Mouse (Mus musculus) heart, embryonic 11.5 days (tissue): ENCODE data around the gene Gm10354. TPM values are rescaled to one million over a fixed set of nuclear protein-coding genes. Genes with fewer than 3 reads are reported as not detected.
"Not testable (repeated sequence)": the region's sequence is repeated elsewhere in the genome, so short reads cannot be mapped to it uniquely, and the experiment has no call there.

Experiments
- ATAC-seq: fragments of 200-750 bp; cut with Nextera tagmentation; replicated peaks from 2 replicates; pipeline ENCODE4 v1.8.0; 2017; ENCODE audit warnings: moderate library complexity; ENCODE audit not compliant: insufficient number of reproducible peaks, low FRiP score, low TSS enrichment
- H3K27ac ChIP-seq: fragments of 300-500 bp; sonication (generic); 2 replicates; pipeline ENCODE4 v1.5.1; 2014; ENCODE audit warnings: mild to moderate bottlenecking, low read depth, low read length
- H3K27me3 ChIP-seq: fragments of 300-500 bp; sonication (generic); 2 replicates; pipeline ENCODE4 v1.6.1; 2014; ENCODE audit warnings: mild to moderate bottlenecking, low read length, mixed read lengths; ENCODE audit not compliant: control insufficient read depth, insufficient read depth
- H3K36me3 ChIP-seq: fragments of 300-500 bp; sonication (generic); 2 replicates; pipeline ENCODE4 v1.6.1; 2014; ENCODE audit warnings: mild to moderate bottlenecking, low read length, moderate library complexity, mixed read lengths; ENCODE audit not compliant: control insufficient read depth, insufficient read depth
- H3K4me1 ChIP-seq: fragments of 300-500 bp; sonication (generic); 2 replicates; pipeline ENCODE4 v1.6.1; 2014; ENCODE audit warnings: low read length; ENCODE audit not compliant: control insufficient read depth, insufficient read depth
- H3K4me2 ChIP-seq: fragments of 300-500 bp; sonication (generic); 2 replicates; pipeline ENCODE4 v1.6.1; 2014; ENCODE audit warnings: mild to moderate bottlenecking, moderate library complexity
- H3K4me3 ChIP-seq: fragments of 300-500 bp; sonication (generic); 2 replicates; pipeline ENCODE4 v1.5.1; 2014; ENCODE audit warnings: low read depth, low read length
- H3K9ac ChIP-seq: fragments of 300-500 bp; sonication (generic); 2 replicates; pipeline ENCODE4 v1.6.1; 2014; ENCODE audit warnings: mild to moderate bottlenecking, low read depth, low read length, moderate library complexity
- H3K9me3 ChIP-seq: fragments of 300-500 bp; sonication (generic); replicated peaks from 2 replicates; pipeline ENCODE4 v1.6.1; 2016; ENCODE audit warnings: low read length; ENCODE audit not compliant: control insufficient read depth
- WGBS: fragments of 180-500 bp; shearing (Covaris S2); extraction: QIAGEN DNeasy Blood & Tissue Kit; methylation state at CpG from one replicate; pipeline ENCODE4 v1.1.7; 2014; ENCODE audit not compliant: insufficient replicate concordance; 5-methylcytosine and 5-hydroxymethylcytosine counted together
- polyA plus RNA-seq: library from polyadenylated mRNA; unstranded; fragments of >200 nt; fragmentation: Nextera tagmentation; extraction: Ambion mirVana; gene quantifications from 2 replicates; pipeline ENCODE4 v1.2.1, GENCODE M21; 2014

Gene Gm10354
- polyA plus RNA-seq, 1 experiment from 2014 or later = not detected

DNA sequence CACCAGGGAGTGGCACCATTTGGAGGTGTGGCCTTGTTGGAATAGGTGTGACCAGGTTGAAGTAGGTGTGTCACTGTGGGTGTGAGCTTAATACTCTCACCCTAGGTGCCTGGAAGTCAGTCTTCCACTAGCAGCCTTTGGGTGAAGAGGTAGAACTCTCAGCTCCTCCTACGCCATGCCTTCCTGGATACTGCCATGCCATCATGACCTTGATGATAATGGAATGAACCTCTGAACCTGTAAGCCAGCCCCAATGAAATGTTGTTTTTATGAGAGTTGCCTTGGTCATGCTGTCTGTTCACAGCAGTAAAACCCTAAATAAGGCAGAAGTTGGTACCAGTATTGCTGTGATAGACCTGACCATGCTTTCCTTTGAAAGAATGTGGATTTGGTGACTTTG, 37.7 kb downstream of the Gm10354 start:
- 78% methylated on average over 1 of the region's 1 CpGs for WGBS
- not testable (repeated sequence) for H3K36me3 ChIP-seq, H3K4me2 ChIP-seq, H3K4me1 ChIP-seq, ATAC-seq, H3K27me3 ChIP-seq, H3K4me3 ChIP-seq, H3K27ac ChIP-seq, H3K9ac ChIP-seq, H3K9me3 ChIP-seq

DNA sequence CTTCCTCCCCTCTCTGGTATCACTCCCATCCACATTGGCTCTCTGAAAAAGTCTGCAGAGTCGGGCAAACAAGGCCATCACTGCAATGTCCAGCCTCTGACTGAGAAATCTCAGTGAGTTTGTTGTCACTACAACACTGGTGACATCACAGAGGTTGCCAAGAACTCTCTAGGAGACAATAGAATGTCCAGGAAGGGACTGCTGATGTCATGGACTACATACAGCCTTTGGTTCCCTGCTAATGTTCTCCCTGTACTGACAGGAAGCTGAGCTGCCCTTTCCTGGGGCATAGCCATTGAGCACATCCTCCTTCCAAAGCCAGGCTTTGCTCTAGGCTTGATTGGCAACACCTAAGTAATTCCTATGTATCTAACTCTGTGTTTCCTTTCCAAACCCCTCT, 40.4 kb downstream of the Gm10354 start, which contains the start of gene Speer4e:
Gene Speer4e (minus strand): TSS at position 101 of the 400 bp plus-strand sequence.
- H3K36me3 ChIP-seq, H3K27me3 ChIP-seq, H3K4me3 ChIP-seq, H3K9me3 ChIP-seq, ATAC-seq, H3K27ac ChIP-seq, H3K4me1 ChIP-seq, H3K4me2 ChIP-seq, H3K9ac ChIP-seq: not testable (repeated sequence)
- 72% methylated on average over 1 of the region's 1 CpGs for WGBS

DNA sequence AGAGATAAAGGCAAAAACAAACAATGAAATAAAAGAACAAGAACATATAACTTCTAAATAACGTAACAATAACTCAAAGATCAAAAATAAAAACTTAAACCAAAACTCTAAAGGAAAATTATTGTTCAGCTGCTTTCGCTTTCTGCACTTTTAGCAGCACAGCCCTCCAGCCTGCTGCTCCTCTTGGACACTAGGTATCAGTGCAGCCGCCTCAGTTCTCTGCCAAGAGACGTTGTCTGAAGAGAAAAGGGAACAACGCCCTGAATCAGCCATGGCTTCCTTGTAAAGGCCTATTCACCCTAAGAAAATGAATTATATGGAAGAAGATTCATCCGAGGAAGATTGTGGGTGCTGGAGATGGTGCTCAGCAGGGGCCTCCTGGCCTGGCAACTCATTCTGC, 45.0 kb downstream of the Gm10354 start:
- WGBS = 70% methylated on average over 5 of the region's 6 CpGs
- H3K9ac ChIP-seq, H3K9me3 ChIP-seq, H3K4me1 ChIP-seq, H3K4me3 ChIP-seq, H3K27ac ChIP-seq, ATAC-seq, H3K4me2 ChIP-seq, H3K27me3 ChIP-seq, H3K36me3 ChIP-seq: not testable (repeated sequence)

DNA sequence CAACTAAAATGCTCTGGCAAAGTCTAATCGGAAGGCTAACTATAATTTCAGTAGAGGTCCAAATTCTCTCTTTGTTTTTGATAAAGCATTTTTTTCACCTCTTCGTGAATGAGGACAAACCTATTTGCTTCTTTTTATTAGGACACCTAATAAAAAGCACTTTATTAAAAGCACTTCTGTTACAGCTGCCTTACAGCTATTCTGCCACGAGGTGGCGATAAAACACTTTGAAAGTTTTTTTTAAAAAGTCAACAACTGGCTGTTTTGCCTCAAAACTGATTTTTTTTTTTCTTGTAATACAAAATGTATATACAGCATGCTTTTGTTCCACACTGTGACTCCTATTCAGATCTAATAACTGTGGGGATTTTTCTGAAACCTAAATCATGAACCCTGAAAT, 51.7 kb downstream of the Gm10354 start:
- not testable (repeated sequence) for H3K4me2 ChIP-seq, ATAC-seq, H3K27me3 ChIP-seq, H3K27ac ChIP-seq, H3K9me3 ChIP-seq, H3K9ac ChIP-seq, H3K36me3 ChIP-seq, H3K4me3 ChIP-seq, H3K4me1 ChIP-seq
- 27% methylated on average over 4 of the region's 4 CpGs for WGBS

Other genes with a start within 250 kb of the Gm10354 start
- gene Gm9758, start 64.0 kb downstream of the Gm10354 start, polyA plus RNA-seq = not detected in 2 replicates
- not detected in 2 replicates for gene Speer4e, start 40.5 kb downstream of the Gm10354 start, polyA plus RNA-seq
- not detected in 2 replicates for gene Gm17019, start 54.1 kb upstream of the Gm10354 start, polyA plus RNA-seq